ENCODE assay signal across 9 mouse cellular contexts in genomic region chr10:116197416-116197939, GRCm38 (mm10).
A peak's percentile ranks its signal among the peaks of the same experiment; 100 is the strongest.
DNase-seq lines count a peak whose midpoint lies in the region; ATAC-seq and TF ChIP-seq lines count a peak whose summit lies in the region.
"Had no signal": no experiment of that assay in that cellular context is flagged by ENCODE, and none has a peak within 500 bp of the region (broad histone marks: within the 10 kb centered on the region; RNA-seq: fewer than 3 reads in every experiment).

No protein-coding gene starts in this region.

- no peaks in the 10 kb centered on the region for H3K4me1 ChIP-seq in kidney, adult 2 months (ENCODE audit: control insufficient read depth, insufficient read depth, low read length)
- H3K4me1 ChIP-seq in kidney, embryonic 16.5 days (ENCODE audit: insufficient read depth, low read length): 0 out of 2 replicates have a peak, but pooled peaks cover 3% of the 10 kb centered on the region
- peaks cover 4% of the 10 kb centered on the region; the same call in 1 of the 2 replicates for H3K4me1 ChIP-seq in forebrain, embryonic 11.5 days (replicated peaks; ENCODE audit: control insufficient read depth, insufficient read depth, low read length)
- H3K4me1 ChIP-seq in limb, embryonic 12.5 days (replicated peaks): no peaks in the 10 kb centered on the region
- peaks cover 4% of the 10 kb centered on the region; the same call in 1 of the 2 replicates for H3K4me1 ChIP-seq in small intestine, adult 2 months (ENCODE audit: control insufficient read depth, insufficient read depth, insufficient read length, low read length)
- H3K4me1 ChIP-seq: liver, embryonic 15.5 days had no signal

- H3K36me3 ChIP-seq in kidney, adult 2 months (ENCODE audit: control insufficient read depth, insufficient read depth, low read length): no peaks in the 10 kb centered on the region
- no peaks in the 10 kb centered on the region for H3K36me3 ChIP-seq in kidney, embryonic 16.5 days (ENCODE audit: insufficient read depth, low read length)
- H3K36me3 ChIP-seq in forebrain, embryonic 11.5 days (ENCODE audit: control insufficient read depth, insufficient read depth, low read length): no peaks in the 10 kb centered on the region
- H3K36me3 ChIP-seq in limb, embryonic 12.5 days: no peaks in the 10 kb centered on the region
- peaks cover 5% of the 10 kb centered on the region; the same call in 1 of the 2 replicates for H3K36me3 ChIP-seq in small intestine, adult 2 months (ENCODE audit: control insufficient read depth, insufficient read depth, low read length)
- H3K36me3 ChIP-seq: liver, embryonic 15.5 days had no signal

- 16% methylated on average over 4 of the region's 4 CpGs for WGBS in kidney, adult 2 months
- WGBS in kidney, embryonic 16.5 days: 17% methylated on average over 4 of the region's 4 CpGs
- WGBS in forebrain, embryonic 11.5 days: 16% methylated on average over 4 of the region's 4 CpGs
- 22% methylated on average over 4 of the region's 4 CpGs for WGBS in limb, embryonic 12.5 days
- 21% methylated on average over 4 of the region's 4 CpGs for WGBS in small intestine, adult 2 months

- no peak; the same call in 1 of the 2 replicates for ATAC-seq in kidney, embryonic 16.5 days (ENCODE audit: low FRiP score, low TSS enrichment)
- peak; percentile 76 for ATAC-seq in forebrain, embryonic 11.5 days (replicated peaks; ENCODE audit: low FRiP score)
- peak; percentile 7; the same call in 1 of the 2 replicates for ATAC-seq in limb, embryonic 12.5 days (ENCODE audit: insufficient number of reproducible peaks, insufficient read depth, low FRiP score, low TSS enrichment, low read depth)
- no peak for ATAC-seq in erythroblast, adult 5-6 weeks (replicated peaks; ENCODE audit: low FRiP score, poor library complexity, severe bottlenecking)

- H3K9ac ChIP-seq in kidney, embryonic 16.5 days (replicated peaks; ENCODE audit: low read length): no peak overlapping the region
- no peak overlapping the region for H3K9ac ChIP-seq in forebrain, embryonic 11.5 days (ENCODE audit: low read length)
- no peak overlapping the region for H3K9ac ChIP-seq in limb, embryonic 12.5 days (replicated peaks)
- H3K9ac ChIP-seq: liver, embryonic 15.5 days had no signal

- H3K4me2 ChIP-seq in kidney, embryonic 16.5 days (replicated peaks; ENCODE audit: low read depth, low read length): no peak overlapping the region
- peak overlapping the region; percentile 35; the same call in 1 of the 2 replicates for H3K4me2 ChIP-seq in forebrain, embryonic 11.5 days (ENCODE audit: low read depth, low read length, severe bottlenecking)
- H3K4me2 ChIP-seq in limb, embryonic 12.5 days: peak overlapping the region; percentile 35
- H3K4me2 ChIP-seq: liver, embryonic 15.5 days had no signal

- no peak for TF ChIP-seq POLR2A in kidney, adult 2 months (IDR thresholded peaks at IDR 0.05; ENCODE audit: low read depth, low read length)
- no peak for TF ChIP-seq POLR2A in small intestine, adult 2 months (IDR thresholded peaks at IDR 0.05; ENCODE audit: low read depth, low read length)

- TF ChIP-seq CTCF in kidney, adult 2 months (conservative IDR thresholded peaks at IDR 0.05; ENCODE audit: insufficient read depth, insufficient read length, low read depth, low read length): peak; percentile 32
- TF ChIP-seq CTCF in small intestine, adult 2 months (IDR thresholded peaks at IDR 0.05; ENCODE audit: extremely low read depth, insufficient read length, insufficient replicate concordance, low read depth, low read length): peak; percentile 38; the same call in 1 of the 2 replicates

- H3K27ac ChIP-seq in kidney, adult 2 months (ENCODE audit: insufficient read depth, low read depth, low read length): no peak overlapping the region
- no peak overlapping the region for H3K27ac ChIP-seq in kidney, embryonic 16.5 days (ENCODE audit: low read length)
- no peak overlapping the region for H3K27ac ChIP-seq in forebrain, embryonic 11.5 days (ENCODE audit: low read depth, low read length)
- no peak overlapping the region for H3K27ac ChIP-seq in limb, embryonic 12.5 days
- H3K27ac ChIP-seq in small intestine, adult 2 months (ENCODE audit: insufficient read depth, low read depth, low read length): no peak overlapping the region
- H3K27ac ChIP-seq: liver, embryonic 15.5 days had no signal

- no peaks in the 10 kb centered on the region for H3K9me3 ChIP-seq in kidney, embryonic 16.5 days (ENCODE audit: low read length)
- H3K9me3 ChIP-seq in forebrain, embryonic 11.5 days (ENCODE audit: control insufficient read depth, low read length): no peaks in the 10 kb centered on the region
- H3K9me3 ChIP-seq in limb, embryonic 12.5 days: no peaks in the 10 kb centered on the region
- H3K9me3 ChIP-seq: liver, embryonic 15.5 days had no signal

- DNase-seq in kidney, adult 2 months: peak; percentile 50
- DNase-seq in MN1 (ENCODE audit: low spot score): peak; percentile 94
- no peak for DNase-seq in forebrain, embryonic 11.5 days (ENCODE audit: low spot score)
- no peak for DNase-seq in spleen, postnatal 10 days (ENCODE audit: low spot score in 2 of 2)

- H3K4me3 ChIP-seq in kidney, adult 2 months (ENCODE audit: insufficient read depth, low read depth, low read length): no peak overlapping the region
- H3K4me3 ChIP-seq in kidney, embryonic 16.5 days (ENCODE audit: low read length): no peak overlapping the region
- no peak overlapping the region for H3K4me3 ChIP-seq in forebrain, embryonic 11.5 days (ENCODE audit: low read depth, low read length)
- no peak overlapping the region for H3K4me3 ChIP-seq in limb, embryonic 12.5 days (replicated peaks)
- H3K4me3 ChIP-seq in small intestine, adult 2 months (ENCODE audit: low read depth, low read length): no peak overlapping the region
- H3K4me3 ChIP-seq: liver, embryonic 15.5 days had no signal

- no peaks in the 10 kb centered on the region for H3K27me3 ChIP-seq in kidney, adult 2 months (replicated peaks; ENCODE audit: control insufficient read depth, insufficient read depth, low read length)
- H3K27me3 ChIP-seq in kidney, embryonic 16.5 days (ENCODE audit: insufficient read depth, low read length): no peaks in the 10 kb centered on the region
- H3K27me3 ChIP-seq in forebrain, embryonic 11.5 days (ENCODE audit: control insufficient read depth, insufficient read depth, low read length): no peaks in the 10 kb centered on the region
- peaks cover 4% of the 10 kb centered on the region; the same call in 1 of the 2 replicates for H3K27me3 ChIP-seq in limb, embryonic 12.5 days
- H3K27me3 ChIP-seq in small intestine, adult 2 months (ENCODE audit: control insufficient read depth, insufficient read depth, low read length): no peaks in the 10 kb centered on the region
- H3K27me3 ChIP-seq: liver, embryonic 15.5 days had no signal

Comparison
In these comparisons a context has a peak if more than half of its experiments do, and no peak if none do; other contexts are left out.
1. DNase-seq: peak in kidney, adult 2 months (single experiment) and MN1 (single experiment); none in forebrain, embryonic 11.5 days (single experiment) and spleen, postnatal 10 days (0 of 2).
2. ATAC-seq: peak in forebrain, embryonic 11.5 days (single experiment) and limb, embryonic 12.5 days (single experiment); none in kidney, embryonic 16.5 days (single experiment) and erythroblast, adult 5-6 weeks (single experiment).